Mouse (Mus musculus) limb, embryonic 11.5 days (tissue): ENCODE results near the gene Tmc5. TPM values are rescaled to one million over a fixed set of nuclear protein-coding genes. Genes with fewer than 3 reads are reported as not detected.
A peak's percentile ranks its signal among the peaks of the same experiment; 100 is the strongest.

ENCODE experiments used
- ATAC-seq: fragments of 200-750 bp; cut with Nextera tagmentation; 2 replicates; pipeline ENCODE4 v1.8.0; 2017; ENCODE audit warnings: low read depth; ENCODE audit not compliant: insufficient number of reproducible peaks, low FRiP score, low TSS enrichment
- DNase-seq: peaks from one replicate; pipeline ENCODE4 v3.0.0-alpha.2; 2015; ENCODE audit warnings: low spot score
- H3K27ac ChIP-seq: fragments of 300-500 bp; sonication (generic); replicated peaks from 2 replicates; pipeline ENCODE4 v1.5.1; 2014; ENCODE audit warnings: low read depth, mild to moderate bottlenecking, low read length
- H3K27me3 ChIP-seq: fragments of 300-500 bp; sonication (generic); 2 replicates; pipeline ENCODE4 v1.6.1; 2014; ENCODE audit warnings: mild to moderate bottlenecking, low read length, mixed read lengths; ENCODE audit not compliant: control insufficient read depth, insufficient read depth
- H3K36me3 ChIP-seq: fragments of 300-500 bp; sonication (generic); 2 replicates; pipeline ENCODE4 v1.6.1; 2014; ENCODE audit warnings: mild to moderate bottlenecking, low read length, moderate library complexity, mixed read lengths; ENCODE audit not compliant: control insufficient read depth, insufficient read depth
- H3K4me1 ChIP-seq: fragments of 300-500 bp; sonication (generic); 2 replicates; pipeline ENCODE4 v1.6.1; 2014; ENCODE audit warnings: low read length, mixed read lengths; ENCODE audit not compliant: control insufficient read depth, insufficient read depth
- H3K4me2 ChIP-seq: fragments of 300-500 bp; sonication (generic); 2 replicates; pipeline ENCODE4 v1.6.1; 2014; ENCODE audit warnings: low read depth, mild to moderate bottlenecking, moderate library complexity; ENCODE audit not compliant: severe bottlenecking
- H3K4me3 ChIP-seq: fragments of 300-500 bp; sonication (generic); 2 replicates; pipeline ENCODE4 v1.5.1; 2014; ENCODE audit warnings: low read depth, low read length
- H3K9ac ChIP-seq: fragments of 300-500 bp; sonication (generic); 2 replicates; pipeline ENCODE4 v1.6.1; 2014; ENCODE audit warnings: mild to moderate bottlenecking, low read length
- H3K9me3 ChIP-seq: fragments of 300-500 bp; sonication (generic); 2 replicates; pipeline ENCODE4 v1.6.1; 2016; ENCODE audit warnings: low read length; ENCODE audit not compliant: control insufficient read depth
- WGBS: fragments of 180-500 bp; shearing (Covaris S2); extraction: QIAGEN DNeasy Blood & Tissue Kit; methylation state at CpG from one replicate; pipeline ENCODE4 v1.1.7; 2014; 5-methylcytosine and 5-hydroxymethylcytosine counted together
- polyA plus RNA-seq: library from polyadenylated mRNA; unstranded; fragments of >200 nt; fragmentation: Nextera tagmentation; extraction: Ambion mirVana; gene quantifications from 2 replicates; pipeline ENCODE4 v1.2.1, GENCODE M21; 2014

Gene Tmc5
- polyA plus RNA-seq, 1 experiment from 2014 or later, result not detected

GRCm38 (mm10) chr7:118583821-118584220, 13.3 kb upstream of the Tmc5 start:
- H3K4me2 ChIP-seq, result peak overlapping the region; percentile 93
- 26% methylated on average over 7 of the region's 7 CpGs for WGBS
- no peak overlapping the region for H3K9ac ChIP-seq
- H3K9me3 ChIP-seq, result no peaks in the 10 kb centered on the region
- peak overlapping the region; percentile 62; the same call in 1 of the 2 replicates for H3K4me3 ChIP-seq
- 0 out of 2 replicates have a peak, but pooled peaks cover 3% of the 10 kb centered on the region for H3K4me1 ChIP-seq
- no peaks in the 10 kb centered on the region for H3K27me3 ChIP-seq
- no peak overlapping the region for H3K27ac ChIP-seq
- no peak for DNase-seq
- ATAC-seq, result no peak
- H3K36me3 ChIP-seq, result no peaks in the 10 kb centered on the region

DNA sequence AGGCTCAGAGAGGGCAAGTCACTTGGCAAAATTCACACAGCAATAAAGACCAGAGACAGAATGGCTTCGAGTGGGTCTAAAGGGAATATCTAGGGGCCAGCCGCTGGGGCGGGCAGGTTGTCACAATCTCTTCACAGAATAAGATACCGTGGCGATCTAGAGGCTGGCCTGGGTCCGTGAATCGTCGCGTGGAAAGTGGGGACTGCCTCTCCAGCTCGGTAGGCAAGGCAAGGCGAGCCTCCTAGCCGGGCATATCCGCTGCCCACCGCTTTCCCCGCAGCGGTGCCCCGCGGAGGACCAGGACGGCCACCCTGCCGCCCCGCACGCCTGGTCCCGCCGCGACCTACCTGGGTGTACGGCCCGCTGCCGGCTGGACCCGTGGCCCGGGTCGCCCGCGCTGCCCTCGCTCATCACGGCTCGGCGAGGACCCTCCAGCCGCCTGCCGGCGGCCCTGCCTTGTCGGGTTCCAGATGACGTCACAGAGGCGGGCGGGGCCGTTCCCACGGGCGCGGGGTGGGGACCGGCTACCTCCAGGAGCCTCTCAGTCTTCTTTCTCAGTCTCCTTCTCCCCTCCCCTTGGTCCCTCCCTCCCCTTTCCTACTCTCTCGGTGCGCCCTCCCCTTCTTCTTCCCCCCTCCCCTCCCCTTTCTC, 12.7 kb upstream of the Tmc5 start, which contains the start of gene Tmc7:
Tmc7 (minus strand) TSS at position 480 of the 651 bp plus-strand sequence.
- 2% methylated on average over 43 of the region's 51 CpGs for WGBS
- Histone ChIP-seq H3K4me3 (peak within 1 kb of the TSS; percentile 62), H3K9ac (peak within 1 kb of the TSS; percentile 71), H3K9me3 (no peaks in the 10 kb centered on the region), H3K27ac (no peak within 1 kb of the TSS), H3K36me3 (no peaks in the 10 kb centered on the region), H3K4me2 (peak within 1 kb of the TSS; percentile 93), H3K27me3 (no peaks in the 10 kb centered on the region), H3K4me1 (0 out of 2 replicates have a peak, but pooled peaks cover 3% of the 10 kb centered on the region)
- ATAC-seq, result peak; percentile 80
- DNase-seq, result peak; percentile 91

DNA sequence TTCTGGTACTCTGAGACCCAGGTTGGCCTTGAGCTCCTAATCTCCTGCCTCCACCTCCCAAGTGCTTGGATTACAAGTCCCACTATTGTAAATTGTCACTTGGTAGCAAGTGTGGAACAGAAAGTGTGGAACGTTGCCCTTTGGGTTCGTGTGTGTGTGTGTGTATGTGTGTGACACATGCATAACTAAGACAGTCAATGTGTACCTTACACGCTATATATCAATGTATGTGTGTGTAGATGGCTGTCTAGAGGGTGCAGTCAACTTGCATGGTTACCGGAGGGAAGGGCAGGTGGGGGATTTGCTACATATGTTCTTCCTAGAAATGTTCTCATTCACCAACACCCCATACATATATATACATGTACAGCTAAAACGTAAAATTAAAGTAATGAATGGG, 12.2 kb upstream of the Tmc5 start:
- Histone ChIP-seq H3K27ac (no peak overlapping the region), H3K4me2 (peak overlapping the region; percentile 93), H3K9ac (no peak overlapping the region), H3K4me1 (0 out of 2 replicates have a peak, but pooled peaks cover 3% of the 10 kb centered on the region), H3K9me3 (no peaks in the 10 kb centered on the region), H3K27me3 (no peaks in the 10 kb centered on the region), H3K4me3 (peak overlapping the region; percentile 62), H3K36me3 (no peaks in the 10 kb centered on the region)
- ATAC-seq, result peak; percentile 23; the same call in 1 of the 2 replicates
- no peak for DNase-seq
- 73% methylated on average over 5 of the region's 5 CpGs for WGBS

- H3K9ac ChIP-seq, result no peak overlapping the region
- H3K4me1 ChIP-seq, result 0 out of 2 replicates have a peak, but pooled peaks cover 3% of the 10 kb centered on the region
- no peak for ATAC-seq
- H3K4me2 ChIP-seq, result no peak overlapping the region
- no peaks in the 10 kb centered on the region for H3K27me3 ChIP-seq
- 77% methylated on average over 6 of the region's 6 CpGs for WGBS
- no peak for DNase-seq
- H3K27ac ChIP-seq, result no peak overlapping the region
- H3K4me3 ChIP-seq, result no peak overlapping the region
- no peaks in the 10 kb centered on the region for H3K9me3 ChIP-seq
- H3K36me3 ChIP-seq, result no peaks in the 10 kb centered on the region
Measured at GRCm38 (mm10) chr7:118585856-118586255, 11.2 kb upstream of the Tmc5 start.

GRCm38 (mm10) chr7:118590726-118591305, 6.3 kb upstream of the Tmc5 start:
- Histone ChIP-seq H3K9me3 (no peaks in the 10 kb centered on the region), H3K4me1 (peaks cover 14% of the 10 kb centered on the region), H3K9ac (no peak overlapping the region), H3K36me3 (no peaks in the 10 kb centered on the region), H3K4me2 (no peak overlapping the region), H3K27me3 (no peaks in the 10 kb centered on the region), H3K27ac (no peak overlapping the region), H3K4me3 (no peak overlapping the region)
- ATAC-seq, result no peak
- DNase-seq, result no peak
- WGBS, result 96% methylated on average over 5 of the region's 5 CpGs

GRCm38 (mm10) chr7:118592146-118592545, 5.0 kb upstream of the Tmc5 start:
- Histone ChIP-seq H3K27ac (no peak overlapping the region; the same call in 1 of the 2 replicates), H3K4me1 (peaks cover 15% of the 10 kb centered on the region), H3K4me2 (peak overlapping the region; percentile 24; the same call in 1 of the 2 replicates), H3K27me3 (peaks cover 11% of the 10 kb centered on the region), H3K9ac (peak overlapping the region; percentile 22; the same call in 1 of the 2 replicates), H3K36me3 (no peaks in the 10 kb centered on the region), H3K4me3 (no peak overlapping the region), H3K9me3 (no peaks in the 10 kb centered on the region)
- WGBS, result 16% methylated on average over 6 of the region's 6 CpGs
- DNase-seq, result peak; percentile 54
- 0 out of 2 replicates have a peak, but pooled peaks have one; percentile 41 for ATAC-seq

GRCm38 (mm10) chr7:118593567-118594407, 3.3 kb upstream of the Tmc5 start:
- H3K9ac ChIP-seq, result no peak overlapping the region
- DNase-seq (peak; percentile 75), ATAC-seq (peak; percentile 76)
- H3K27ac ChIP-seq, result peak overlapping the region; percentile 30; the same call in 1 of the 2 replicates
- no peaks in the 10 kb centered on the region for H3K9me3 ChIP-seq
- no peaks in the 10 kb centered on the region for H3K36me3 ChIP-seq
- peaks cover 17% of the 10 kb centered on the region for H3K4me1 ChIP-seq
- WGBS, result 10% methylated on average over 9 of the region's 9 CpGs
- no peak overlapping the region for H3K4me3 ChIP-seq
- peaks cover 15% of the 10 kb centered on the region for H3K27me3 ChIP-seq
- peak overlapping the region; percentile 15; the same call in 1 of the 2 replicates for H3K4me2 ChIP-seq

DNA sequence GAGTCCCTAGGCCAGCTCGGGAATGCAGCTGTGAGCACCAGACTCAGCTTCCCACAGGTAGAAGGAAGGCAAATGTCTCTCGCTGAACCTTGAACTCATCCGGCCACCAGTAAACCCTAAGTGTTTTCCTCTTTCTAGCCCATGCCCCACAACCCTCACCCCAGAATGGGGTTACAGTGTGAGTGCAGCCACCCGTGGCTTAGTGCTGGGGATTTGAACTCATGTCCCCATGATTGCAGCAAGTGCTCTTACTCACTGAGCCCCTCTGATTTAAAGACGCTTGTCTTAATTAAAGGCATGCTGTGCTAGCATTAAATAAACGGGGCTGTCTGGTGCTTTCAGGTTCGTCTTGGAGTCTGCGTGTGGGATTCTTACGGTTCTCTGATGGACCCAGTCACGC, 2.5 kb upstream of the Tmc5 start:
- Histone ChIP-seq H3K9me3 (no peaks in the 10 kb centered on the region), H3K4me1 (peaks cover 17% of the 10 kb centered on the region), H3K27ac (no peak overlapping the region), H3K36me3 (no peaks in the 10 kb centered on the region), H3K27me3 (peaks cover 15% of the 10 kb centered on the region), H3K4me2 (peak overlapping the region; percentile 15; the same call in 1 of the 2 replicates), H3K4me3 (no peak overlapping the region), H3K9ac (no peak overlapping the region)
- ATAC-seq (no peak), DNase-seq (no peak)
- WGBS, result 25% methylated on average over 10 of the region's 10 CpGs
